Mouse (Mus musculus) intestine, embryonic 14.5 days (tissue): ENCODE measurements around the gene Gm13103. TPM values are rescaled to one million over a fixed set of nuclear protein-coding genes. Genes with fewer than 3 reads are reported as not detected.
"Not testable (repeated sequence)": the region's sequence is repeated elsewhere in the genome, so short reads cannot be mapped to it uniquely, and the experiment has no call there.

Source experiments
- ATAC-seq: fragments of 200-750 bp; cut with Nextera tagmentation; replicated peaks from 2 replicates; pipeline ENCODE4 v1.8.0; 2017; ENCODE audit warnings: low read depth, moderate number of reproducible peaks, moderate TSS enrichment, moderate library complexity; ENCODE audit not compliant: low FRiP score, low TSS enrichment
- DNase-seq: peaks from one replicate; pipeline ENCODE4 v3.0.0-alpha.2; 2018; ENCODE audit warnings: low spot score
- H3K27ac ChIP-seq: fragments of 300-500 bp; sonication (generic); 2 replicates; pipeline ENCODE4 v1.5.1; 2014; ENCODE audit warnings: low read depth, mild to moderate bottlenecking, control low read depth
- H3K27me3 ChIP-seq: fragments of 300-500 bp; sonication (generic); replicated peaks from 2 replicates; pipeline ENCODE4 v1.6.1; 2014; ENCODE audit warnings: low read length, control low read depth; ENCODE audit not compliant: control insufficient read depth, insufficient read depth
- H3K36me3 ChIP-seq: fragments of 300-500 bp; sonication (generic); 2 replicates; pipeline ENCODE4 v1.6.1; 2014; ENCODE audit warnings: low read length, control low read depth; ENCODE audit not compliant: control insufficient read depth, insufficient read depth
- H3K4me1 ChIP-seq: fragments of 300-500 bp; sonication (generic); replicated peaks from 2 replicates; pipeline ENCODE4 v1.6.1; 2014; ENCODE audit warnings: low read length, control low read depth, mixed read lengths; ENCODE audit not compliant: control insufficient read depth, insufficient read depth
- H3K4me2 ChIP-seq: fragments of 300-500 bp; sonication (generic); 2 replicates; pipeline ENCODE4 v1.6.1; 2014; ENCODE audit warnings: low read length
- H3K4me3 ChIP-seq: fragments of 300-500 bp; sonication (generic); 2 replicates; pipeline ENCODE4 v1.5.1; 2014; ENCODE audit warnings: low read depth, low read length, control low read depth, mixed read lengths
- H3K9ac ChIP-seq: fragments of 300-500 bp; sonication (generic); 2 replicates; pipeline ENCODE4 v1.6.1; 2014; ENCODE audit warnings: mild to moderate bottlenecking, low read length
- H3K9me3 ChIP-seq: fragments of 300-500 bp; sonication (generic); 2 replicates; pipeline ENCODE4 v1.6.1; 2016; ENCODE audit warnings: low read length, control low read depth; ENCODE audit not compliant: control insufficient read depth
- WGBS: fragments of 180-500 bp; shearing (Covaris S2); extraction: QIAGEN DNeasy Blood & Tissue Kit; methylation state at CpG from one replicate; pipeline ENCODE4 v1.1.7; 2014; 5-methylcytosine and 5-hydroxymethylcytosine counted together
- polyA plus RNA-seq: library from polyadenylated mRNA; unstranded; fragments of >200 nt; fragmentation: Nextera tagmentation; extraction: Ambion mirVana; gene quantifications from 2 replicates; pipeline ENCODE4 v1.2.1, GENCODE M21; 2014

Gene Gm13103
- polyA plus RNA-seq = not detected in 2 replicates

DNA sequence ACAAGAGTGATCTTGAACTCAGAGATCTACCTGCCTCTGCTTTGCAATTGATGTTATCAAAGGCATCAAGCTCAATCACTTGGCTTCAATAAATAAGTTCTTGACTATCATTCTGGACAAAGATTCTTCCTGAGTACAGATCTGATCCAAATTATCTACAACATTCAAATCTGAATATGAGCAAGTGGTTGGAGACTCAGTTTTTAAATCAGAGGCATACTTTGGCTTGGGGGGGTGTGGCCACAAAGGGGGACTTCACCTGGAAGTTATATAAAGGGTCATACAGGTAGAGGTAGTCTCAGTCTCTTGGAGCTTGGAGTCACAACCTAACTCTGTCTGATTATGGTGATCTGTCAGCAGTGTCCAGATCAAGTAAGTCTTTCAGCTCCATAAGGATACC lies at the start of gene Gm13103:
Gene Gm13103, plus strand, starts transcription at position 301 of the 400 bp plus-strand sequence.
- not testable (repeated sequence) for H3K9ac ChIP-seq, H3K9me3 ChIP-seq, H3K4me2 ChIP-seq, H3K27me3 ChIP-seq, H3K4me1 ChIP-seq, ATAC-seq, H3K27ac ChIP-seq, H3K4me3 ChIP-seq, H3K36me3 ChIP-seq, DNase-seq

DNA sequence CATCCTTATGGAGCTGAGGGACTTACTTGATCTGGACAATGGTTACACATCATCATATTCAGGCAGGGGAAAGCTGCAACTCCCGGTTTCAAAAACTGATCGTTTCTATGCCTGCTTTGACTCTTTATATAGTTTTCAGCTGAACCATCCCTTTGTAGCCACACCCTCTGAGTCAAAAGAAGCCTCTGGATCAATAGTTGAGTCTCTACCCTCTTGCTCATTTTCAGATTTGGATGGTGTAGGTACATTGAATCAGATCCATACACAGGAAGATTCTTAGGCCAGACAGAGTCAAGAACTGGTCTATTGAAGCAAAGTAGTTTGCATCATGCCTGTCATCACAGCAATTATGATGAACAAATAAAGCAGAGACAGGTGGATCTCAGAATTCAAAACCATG lies 30.3 kb upstream of the Gm13103 start, which contains the start of gene Gm13084:
Gene Gm13084, minus strand, starts transcription at position 101 of the 400 bp plus-strand sequence.
- DNase-seq (no peak), ATAC-seq (no peak)
- no peaks in the 10 kb centered on the region for H3K4me1 ChIP-seq
- WGBS = 83% methylated on average over 2 of the region's 2 CpGs
- no peak within 1 kb of the TSS for H3K9ac ChIP-seq
- H3K27me3 ChIP-seq = no peaks in the 10 kb centered on the region
- 0 out of 2 replicates have a peak, but pooled peaks cover 2% of the 10 kb centered on the region for H3K9me3 ChIP-seq
- no peak within 1 kb of the TSS for H3K4me3 ChIP-seq
- no peaks in the 10 kb centered on the region for H3K36me3 ChIP-seq
- no peak within 1 kb of the TSS for H3K27ac ChIP-seq
- H3K4me2 ChIP-seq = no peak within 1 kb of the TSS

DNA sequence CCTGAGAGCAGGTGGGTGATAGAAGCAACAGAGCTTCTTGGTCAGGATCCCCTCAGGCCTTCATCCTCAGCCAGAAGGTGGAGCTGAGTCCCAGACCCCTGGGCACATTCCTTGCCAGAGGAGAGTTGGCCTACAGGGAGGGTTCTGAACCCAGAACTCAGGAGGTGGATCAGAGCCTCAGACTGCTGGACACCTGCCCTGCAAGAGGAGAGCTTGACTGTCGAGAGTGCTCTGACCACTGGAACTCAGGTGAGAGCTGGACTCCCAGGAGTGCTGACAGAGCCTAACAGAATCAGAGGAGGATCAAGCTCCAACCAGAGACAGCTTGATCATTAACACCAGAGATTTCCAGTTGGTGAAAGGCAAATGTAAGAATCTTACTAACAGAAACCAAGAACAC lies 36.1 kb downstream of the Gm13103 start:
- not testable (repeated sequence) for ATAC-seq, H3K27ac ChIP-seq

DNA sequence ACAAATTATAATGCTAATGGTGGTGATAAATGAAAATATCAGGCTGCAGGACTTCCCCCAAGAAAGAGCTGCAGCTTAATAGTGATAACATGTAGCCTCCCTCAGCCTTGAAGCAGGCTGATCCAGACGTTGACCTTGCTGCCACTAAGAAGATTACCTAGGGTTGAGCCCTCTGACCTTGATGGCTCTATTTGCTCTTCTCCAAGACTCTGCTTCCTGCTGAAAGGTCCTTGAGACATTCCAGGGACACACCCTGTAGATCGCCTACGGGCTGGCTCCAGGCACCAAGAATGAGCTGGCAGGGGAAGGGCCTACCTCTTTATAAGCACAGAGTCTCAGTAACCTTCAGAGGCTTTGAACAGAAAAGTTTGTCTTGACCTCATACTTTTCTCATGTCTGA lies 48.1 kb downstream of the Gm13103 start:
- not testable (repeated sequence) for H3K27me3 ChIP-seq, H3K4me2 ChIP-seq, H3K36me3 ChIP-seq, H3K4me1 ChIP-seq, H3K4me3 ChIP-seq, H3K9me3 ChIP-seq, ATAC-seq, DNase-seq, H3K27ac ChIP-seq, H3K9ac ChIP-seq
- WGBS = 78% methylated on average over 3 of the region's 3 CpGs

More for the DNA sequence above, 36.1 kb downstream of the Gm13103 start:
- not testable (repeated sequence) for H3K4me1 ChIP-seq, H3K9me3 ChIP-seq, H3K9ac ChIP-seq, H3K4me3 ChIP-seq, H3K4me2 ChIP-seq, H3K27me3 ChIP-seq, DNase-seq, H3K36me3 ChIP-seq
- WGBS = 94% methylated on average over 1 of the region's 1 CpGs

DNA sequence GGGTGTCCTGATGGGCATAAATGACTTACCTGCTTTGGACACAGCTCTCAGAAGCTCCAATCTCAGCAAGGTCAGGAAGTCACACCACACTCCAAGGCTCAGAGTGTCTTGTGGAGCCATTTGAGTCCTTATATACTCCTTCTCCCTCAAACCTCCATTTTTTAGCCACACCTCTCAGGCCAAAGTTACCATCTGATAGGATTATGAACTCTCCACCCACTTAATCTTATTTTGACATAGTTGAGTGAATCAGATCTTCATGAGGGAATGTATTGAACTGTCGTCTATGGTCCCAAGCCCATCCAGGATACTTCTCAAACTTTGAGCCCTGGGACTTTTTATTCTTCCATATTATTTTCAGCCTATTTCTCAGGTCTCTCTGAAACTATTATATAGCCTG lies 54.0 kb downstream of the Gm13103 start, which contains the start of gene Pramef6:
Gene Pramef6, minus strand, starts transcription at position 101 of the 400 bp plus-strand sequence.
- not testable (repeated sequence) for H3K4me2 ChIP-seq, H3K9me3 ChIP-seq, H3K27ac ChIP-seq, ATAC-seq, DNase-seq, H3K4me3 ChIP-seq, H3K36me3 ChIP-seq, H3K27me3 ChIP-seq, H3K9ac ChIP-seq, H3K4me1 ChIP-seq
- 85% methylated on average over 1 of the region's 1 CpGs for WGBS

Other genes starting within 250 kb of the Gm13103 start
- not detected in 2 replicates for gene Gm13083, start 231.5 kb upstream of the Gm13103 start, polyA plus RNA-seq
- gene Gm13088, start 189.3 kb upstream of the Gm13103 start, polyA plus RNA-seq = not detected in 2 replicates
- not detected in 2 replicates for gene Gm13089, start 143.8 kb upstream of the Gm13103 start, polyA plus RNA-seq
- gene Gm13078, start 127.0 kb upstream of the Gm13103 start, polyA plus RNA-seq = not detected in 2 replicates
- not detected in 2 replicates for gene Gm13023, start 57.1 kb upstream of the Gm13103 start, polyA plus RNA-seq
- not detected in 2 replicates for gene Gm13084, start 30.4 kb upstream of the Gm13103 start, polyA plus RNA-seq
- not detected in 2 replicates for gene Pramef6, start 53.9 kb downstream of the Gm13103 start, polyA plus RNA-seq
- not detected in 2 replicates for gene Pramef25, start 104.5 kb downstream of the Gm13103 start, polyA plus RNA-seq
- not detected in 2 replicates for gene Gm13101, start 120.5 kb downstream of the Gm13103 start, polyA plus RNA-seq
- not detected in 2 replicates for gene Pramef17, start 147.9 kb downstream of the Gm13103 start, polyA plus RNA-seq
- not detected in 2 replicates for gene Pramel4, start 212.6 kb downstream of the Gm13103 start, polyA plus RNA-seq